Mouse (Mus musculus): Measurements from ENCODE around the gene Slc6a6.

DNA sequence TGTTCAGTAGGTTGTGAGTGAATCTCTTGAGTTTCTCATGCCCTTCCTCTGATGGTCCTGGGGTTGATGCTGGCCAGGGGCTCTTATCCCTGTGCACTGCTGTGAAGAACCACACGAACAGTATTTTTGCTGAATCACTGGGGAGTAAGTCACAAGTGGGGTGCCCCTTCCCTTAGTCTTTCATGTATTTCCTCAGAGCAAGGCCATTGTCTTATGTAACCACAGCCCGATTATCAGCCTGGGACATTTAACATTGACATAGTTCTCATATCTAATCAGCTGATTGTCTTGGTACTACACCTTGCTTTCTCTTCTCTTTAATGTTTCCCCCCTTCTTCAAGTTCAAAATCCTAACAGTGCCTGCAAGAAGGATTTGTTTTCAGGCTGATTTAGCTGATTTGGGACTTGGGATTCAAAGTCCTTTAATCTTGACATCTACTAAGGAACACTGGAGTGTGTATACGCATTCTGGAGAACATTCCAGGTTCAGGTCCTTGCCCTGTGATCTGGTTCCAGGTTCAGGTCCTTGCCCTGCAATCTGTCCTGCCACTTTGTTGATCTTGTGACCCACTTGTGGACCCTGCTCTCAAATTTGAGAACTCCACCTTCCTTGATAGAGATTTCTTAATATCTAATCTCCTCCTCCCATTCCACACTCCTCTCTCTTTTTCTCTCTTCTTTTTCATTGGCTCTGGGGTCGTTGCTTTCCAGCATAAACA, 15.8 kb downstream of the Slc6a6 start:
- TF ChIP-seq CTCF (IDR thresholded peaks at IDR 0.05; ENCODE audit: low read depth, low read length): no peak
- no peak for TF ChIP-seq GATA1 (IDR thresholded peaks at IDR 0.05; ENCODE audit: borderline replicate concordance, low read length)
- TF ChIP-seq TAL1 (conservative IDR thresholded peaks at IDR 0.05; ENCODE audit: low read depth, low read length): no peak
- no peak for TF ChIP-seq POLR2AphosphoS5 (IDR thresholded peaks at IDR 0.05; ENCODE audit: insufficient replicate concordance, low read depth, low read length)
- TF ChIP-seq GATA2 (IDR thresholded peaks at IDR 0.05; ENCODE audit: borderline replicate concordance, low read depth, low read length): no peak
